Mouse (Mus musculus) bone marrow macrophage, adult 2 months (primary cell): Measurements from ENCODE around the gene Uggt2.

Experiments used
- CTCF ChIP-seq: IDR thresholded peaks from 2 replicates; pipeline ENCODE4 v1.5.1; 2012; ENCODE audit warnings: low read depth, mild to moderate bottlenecking, low read length, moderate library complexity
- POLR2A ChIP-seq: IDR thresholded peaks from 2 replicates; pipeline ENCODE4 v1.6.1; 2012; ENCODE audit warnings: mild to moderate bottlenecking, low read depth, low read length, borderline replicate concordance

DNA sequence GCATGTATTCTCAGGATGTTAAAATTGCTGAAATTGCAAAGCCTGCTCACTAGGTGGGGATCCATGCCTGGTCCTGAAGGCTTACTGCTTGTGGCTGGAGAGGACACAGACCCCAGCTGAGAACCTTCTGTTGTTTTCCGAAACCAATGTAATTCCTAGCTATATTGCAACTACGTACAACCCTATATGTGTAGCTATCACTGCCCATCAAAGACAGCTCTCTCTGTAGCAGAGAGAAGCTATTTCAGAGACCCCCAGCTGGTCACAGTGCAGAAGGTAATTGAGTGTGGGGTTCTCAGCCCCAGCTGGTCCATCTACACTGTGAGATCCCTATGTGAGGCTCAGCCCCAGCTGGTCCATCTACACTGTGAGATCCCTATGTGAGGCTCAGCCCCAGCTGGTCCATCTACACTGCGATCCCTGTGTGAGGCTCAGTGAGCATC is 10.6 kb upstream of the Uggt2 start:
- TF ChIP-seq POLR2A, result no peak
- TF ChIP-seq CTCF, result no peak
